Mouse (Mus musculus) left cerebral cortex, adult 2 months (tissue): ENCODE data around the gene Zfp426. TPM values are rescaled to one million over a fixed set of nuclear protein-coding genes. Genes with fewer than 3 reads are reported as not detected.

ENCODE experiments used
- DNase-seq, 2 experiments: peaks; one replicate each; pipeline ENCODE4 v3.0.0; 2021 to 2022; ENCODE audit warnings: low spot score in 2 of 2, mixed read lengths in 1 of 2; ENCODE audit errors: extremely low spot score in 1 of 2
- H3K27ac ChIP-seq: fragments of 200-600 bp; 2 replicates; pipeline ENCODE4 v1.8.1; 2022
- H3K4me3 ChIP-seq: fragments of 200-600 bp; 2 replicates; pipeline ENCODE4 v1.8.1; 2022
- CTCF ChIP-seq: fragments of 200-600 bp; IDR thresholded peaks from 2 replicates; pipeline ENCODE4 v1.8.1; 2022; ENCODE audit warnings: antibody characterized with exemption, mild to moderate bottlenecking, moderate library complexity
- intact Hi-C: fragments of 180-260 bp; cut with DNase I; formaldehyde crosslinking; loops from one replicate; pipeline ENCODE4 v1.15.1; 2025
- long read RNA-seq, 2 experiments: library from polyadenylated mRNA; stranded (forward); transcript quantifications; one replicate each; pipeline ENCODE4 v2.0.0; 2021; ENCODE audit warnings: borderline mapping rate in 2 of 2
- total RNA-seq, 2 experiments: library from RNA; stranded (reverse); gene quantifications; 2 replicates each; pipeline ENCODE4 v1.2.3; 2021

The Zfp426 gene
- total RNA-seq: 10 to 100 TPM; 30.7 to 33.7 TPM
- long read RNA-seq, experiment 1, transcript Zfp426-202 (7 exons, 3,557 nt): major isoform, 6 of 28 reads
- long read RNA-seq, experiment 1, partial matches to known transcripts: 9 of 28 reads
- long read RNA-seq, experiment 1, other reads (novel, unspliced or antisense): 13 of 28 reads
- long read RNA-seq, experiment 2, partial matches to known transcripts: 2 of 14 reads
- long read RNA-seq, experiment 2, other reads (novel, unspliced or antisense): 10 of 14 reads

GRCm38 (mm10) chr9:20492527-20493233 lies at the start of gene Zfp426:
TSS of gene Zfp426 (minus strand) at chr9:20492746.
- H3K4me3 ChIP-seq: peak within 1 kb of the TSS; percentile 76
- peak; percentile 87 to 89 for DNase-seq
- intact Hi-C loops: loop anchor here (2.0 to 10.0 kb wide), 4 partner anchors 26 to 152 kb away; partner anchors contain the start of genes Fbxl12, Ubl5 and Zfp266
- TF ChIP-seq CTCF: no peak
- peak within 1 kb of the TSS; percentile 98 for H3K27ac ChIP-seq

- no peak overlapping the region for H3K27ac ChIP-seq
- no peak overlapping the region for H3K4me3 ChIP-seq
- intact Hi-C loops: no loop called here
- no peak for TF ChIP-seq CTCF
- DNase-seq: no peak
Measured at GRCm38 (mm10) chr9:20536598-20536997, 44.1 kb upstream of the Zfp426 start.

- intact Hi-C loops: no loop called here
- DNase-seq: no peak
Measured at GRCm38 (mm10) chr9:20534326-20534926, 41.9 kb upstream of the Zfp426 start.

GRCm38 (mm10) chr9:20521306-20521957 lies 28.9 kb upstream of the Zfp426 start, which contains the start of gene Zfp266:
TSS of gene Zfp266 (minus strand) at chr9:20521417.
- DNase-seq: peak; percentile 91 to 93
- Histone ChIP-seq H3K27ac (peak within 1 kb of the TSS; percentile 94), H3K4me3 (peak within 1 kb of the TSS; percentile 72)
- intact Hi-C loops: loop anchor here (2.0 to 10.0 kb wide), 3 partner anchors 29 to 137 kb away; partner anchors contain the start of genes Zfp426, Zfp560 and Zfp846
- TF ChIP-seq CTCF: no peak

More at GRCm38 (mm10) chr9:20534326-20534926, 41.9 kb upstream of the Zfp426 start:
- no peak for TF ChIP-seq CTCF
- H3K4me3 ChIP-seq: no peak overlapping the region
- no peak overlapping the region for H3K27ac ChIP-seq

- intact Hi-C loops: loop anchor here (2.0 to 10.0 kb wide), 3 partner anchors 28 to 136 kb away; partner anchors contain the start of genes Zfp426, Zfp560 and Zfp846
- Histone ChIP-seq H3K27ac (peak overlapping the region; percentile 94), H3K4me3 (peak overlapping the region; percentile 72)
- TF ChIP-seq CTCF: no peak
- DNase-seq: no peak
Measured at GRCm38 (mm10) chr9:20520531-20521210, 28.1 kb upstream of the Zfp426 start.

GRCm38 (mm10) chr9:20519949-20520348 lies 27.4 kb upstream of the Zfp426 start:
- intact Hi-C loops: loop anchor here (2.0 to 10.0 kb wide), 3 partner anchors 27 to 135 kb away; partner anchors contain the start of genes Zfp426, Zfp560 and Zfp846

GRCm38 (mm10) chr9:20518708-20519107 lies 26.2 kb upstream of the Zfp426 start:
- H3K27ac ChIP-seq: no peak overlapping the region
- intact Hi-C loops: no loop called here
- DNase-seq: no peak
- H3K4me3 ChIP-seq: no peak overlapping the region
- no peak for TF ChIP-seq CTCF

More at GRCm38 (mm10) chr9:20519949-20520348, 27.4 kb upstream of the Zfp426 start:
- H3K27ac ChIP-seq: no peak overlapping the region
- TF ChIP-seq CTCF: no peak
- peak overlapping the region; percentile 72 for H3K4me3 ChIP-seq
- no peak for DNase-seq

- no peak for TF ChIP-seq CTCF
- DNase-seq: no peak
- no peak overlapping the region for H3K4me3 ChIP-seq
- H3K27ac ChIP-seq: no peak overlapping the region
- intact Hi-C loops: no loop called here
Measured at GRCm38 (mm10) chr9:20517727-20518126, 25.2 kb upstream of the Zfp426 start.

GRCm38 (mm10) chr9:20514016-20514415 lies 21.5 kb upstream of the Zfp426 start:
- H3K27ac ChIP-seq: no peak overlapping the region
- H3K4me3 ChIP-seq: no peak overlapping the region
- no peak for TF ChIP-seq CTCF
- intact Hi-C loops: no loop called here
- no peak for DNase-seq

- DNase-seq: no peak
- TF ChIP-seq CTCF: no peak
- intact Hi-C loops: no loop called here
- no peak overlapping the region for H3K27ac ChIP-seq
- H3K4me3 ChIP-seq: no peak overlapping the region
Measured at GRCm38 (mm10) chr9:20512714-20513113, 20.2 kb upstream of the Zfp426 start.

- intact Hi-C loops: no loop called here
- no peak for DNase-seq
- no peak for TF ChIP-seq CTCF
- Histone ChIP-seq H3K4me3 (no peak overlapping the region), H3K27ac (no peak overlapping the region)
Measured at GRCm38 (mm10) chr9:20511645-20512044, 19.1 kb upstream of the Zfp426 start.
